Mouse (Mus musculus): ENCODE measurements around the gene Fam117a.

- TF ChIP-seq CTCF (IDR thresholded peaks at IDR 0.05; ENCODE audit: borderline replicate concordance, insufficient read depth, low read depth, low read length), result 0 out of 2 replicates have a peak, but pooled peaks have one; percentile 11
- no peak for TF ChIP-seq POLR2A (IDR thresholded peaks at IDR 0.05; ENCODE audit: borderline replicate concordance, insufficient read depth, low read length)
Observed at GRCm38 (mm10) chr11:95423505-95423904, 86.7 kb downstream of the Fam117a start.

Data from cerebellum, adult 2 months (tissue).